Mouse (Mus musculus): ENCODE measurements around the gene Gm10337.

The Gm10337 gene

DNA sequence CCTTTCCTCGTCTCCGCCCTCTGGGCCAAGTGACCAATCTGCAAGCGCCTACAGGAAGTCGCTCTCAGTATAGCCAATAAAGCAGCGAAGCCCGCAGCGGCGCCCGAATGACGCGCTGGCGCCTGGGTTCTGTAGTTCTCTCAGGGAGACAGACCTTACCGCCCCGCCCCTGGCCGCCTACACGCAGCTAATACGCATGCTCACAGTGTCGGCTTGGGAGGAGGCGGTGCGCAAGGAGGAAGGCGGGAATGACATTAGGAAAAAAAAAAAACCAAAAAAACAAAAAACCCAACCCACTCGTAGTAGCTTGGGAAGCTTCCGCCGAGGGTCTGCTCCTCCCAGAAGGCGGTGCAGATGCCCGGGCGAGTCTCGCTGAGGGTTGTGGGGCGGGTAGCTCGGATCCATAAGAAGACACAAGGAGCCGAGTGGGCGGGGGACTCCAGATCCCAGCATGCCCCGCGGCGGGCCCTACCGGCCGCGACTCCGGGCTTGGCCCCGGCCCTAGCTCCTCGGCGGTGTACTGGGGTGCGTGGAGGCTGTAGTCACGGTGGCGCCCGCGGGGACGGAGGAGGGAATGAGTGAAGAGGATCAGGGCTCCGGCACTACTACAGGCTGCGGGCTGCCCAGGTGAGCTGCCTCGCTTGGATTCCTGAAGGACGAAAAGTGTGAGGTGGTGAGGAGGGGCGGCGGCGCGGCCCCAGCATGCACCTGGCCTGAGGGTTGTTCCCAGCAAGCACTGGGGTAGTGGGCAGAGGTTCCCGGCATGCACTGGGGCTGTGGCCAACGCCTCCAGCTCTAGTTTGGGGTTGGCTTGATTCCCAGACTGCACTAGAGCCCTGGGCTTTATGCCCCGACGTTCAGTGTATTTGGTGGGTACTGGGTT lies 14.7 kb downstream of the Gm10337 start, which contains the start of gene Tarbp2:
TSS of gene Tarbp2 (plus strand) at position 217 of the 883 bp plus-strand sequence.
- peak; percentile 99 to 100 for DNase-seq

DNA sequence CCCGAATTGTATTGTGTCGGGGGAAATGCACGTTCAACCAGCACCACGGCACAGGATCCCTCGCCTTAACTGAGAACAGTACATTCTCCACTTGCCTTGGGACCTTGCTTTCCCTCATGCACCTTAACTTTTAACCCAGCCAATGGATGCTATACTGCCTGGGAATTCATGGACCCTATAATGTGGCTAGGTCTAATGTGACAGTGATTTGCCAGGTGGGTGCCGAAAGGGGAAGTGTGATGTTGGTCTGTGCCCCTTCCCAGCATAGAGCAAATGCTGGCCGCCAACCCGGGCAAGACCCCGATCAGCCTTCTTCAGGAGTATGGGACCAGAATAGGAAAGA lies 15.3 kb downstream of the Gm10337 start:
- DNase-seq = no peak

DNA sequence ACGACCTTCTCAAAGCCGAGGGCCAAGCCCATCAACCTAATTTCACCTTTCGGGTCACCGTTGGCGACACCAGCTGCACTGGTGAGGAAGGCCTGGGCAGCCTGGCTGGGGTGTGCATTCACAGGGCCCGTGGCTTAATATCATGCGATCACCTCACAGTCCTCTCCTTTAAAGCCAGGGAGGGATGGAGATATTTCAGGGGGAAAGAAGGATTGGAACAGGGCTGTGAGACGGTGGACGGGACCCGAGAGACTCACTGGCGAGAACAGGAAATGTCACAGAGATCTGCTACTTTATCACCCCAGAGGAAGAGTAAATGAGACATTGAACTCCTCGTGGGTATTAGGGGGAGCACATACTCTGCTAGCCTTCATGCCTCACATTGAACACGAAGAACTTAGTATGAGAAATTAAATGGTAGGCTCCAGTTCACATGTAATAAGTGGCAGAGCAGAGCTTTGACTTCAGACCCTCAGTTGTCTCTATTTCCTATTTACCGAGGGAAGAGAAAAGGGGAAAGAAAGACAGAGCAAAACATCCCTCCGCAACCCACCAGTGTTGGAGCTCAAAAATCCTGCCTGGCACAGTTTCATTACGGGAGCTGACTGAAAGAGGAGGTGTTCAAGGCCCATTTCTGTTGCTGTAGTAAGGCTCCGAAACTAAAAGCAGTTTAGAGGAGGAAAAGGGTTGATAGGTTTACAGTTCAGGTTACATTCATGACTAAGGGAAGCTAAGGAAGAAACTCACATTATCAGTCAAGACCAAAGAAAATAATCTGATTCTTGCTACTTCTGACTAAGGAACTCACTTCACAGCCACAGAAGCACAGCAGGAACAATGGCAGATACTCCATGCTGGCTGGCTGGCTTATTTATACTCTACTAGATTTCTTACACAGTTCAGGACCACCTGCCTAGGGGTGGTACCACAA lies 16.0 kb downstream of the Gm10337 start:
- peak in 1 of 2 experiments; percentile 48 for DNase-seq

GRCm38 (mm10) chr15:102520416-102520815 lies 16.9 kb downstream of the Gm10337 start:
- peak; percentile 51 to 56 for DNase-seq

DNA sequence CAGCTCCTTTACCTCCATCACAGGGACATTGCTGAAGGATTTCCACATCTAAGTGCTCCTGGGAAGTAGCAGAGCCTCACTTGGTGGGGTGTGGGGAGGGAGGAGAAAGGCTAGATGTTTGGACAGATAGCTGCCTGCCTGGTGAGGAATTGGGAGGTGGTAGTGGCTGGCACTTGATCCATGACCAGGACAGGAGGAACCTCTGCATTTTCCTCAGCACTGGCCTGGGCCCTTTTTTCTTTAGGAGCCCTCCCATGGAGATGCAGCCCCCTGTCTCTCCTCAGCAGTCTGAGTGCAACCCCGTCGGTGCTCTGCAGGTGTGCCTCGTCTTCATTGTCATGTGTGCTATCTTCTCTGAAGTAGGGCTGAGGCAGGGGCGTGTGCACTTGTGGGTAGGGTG lies 18.0 kb downstream of the Gm10337 start:
- peak in 1 of 2 experiments; percentile 14 for DNase-seq

DNA sequence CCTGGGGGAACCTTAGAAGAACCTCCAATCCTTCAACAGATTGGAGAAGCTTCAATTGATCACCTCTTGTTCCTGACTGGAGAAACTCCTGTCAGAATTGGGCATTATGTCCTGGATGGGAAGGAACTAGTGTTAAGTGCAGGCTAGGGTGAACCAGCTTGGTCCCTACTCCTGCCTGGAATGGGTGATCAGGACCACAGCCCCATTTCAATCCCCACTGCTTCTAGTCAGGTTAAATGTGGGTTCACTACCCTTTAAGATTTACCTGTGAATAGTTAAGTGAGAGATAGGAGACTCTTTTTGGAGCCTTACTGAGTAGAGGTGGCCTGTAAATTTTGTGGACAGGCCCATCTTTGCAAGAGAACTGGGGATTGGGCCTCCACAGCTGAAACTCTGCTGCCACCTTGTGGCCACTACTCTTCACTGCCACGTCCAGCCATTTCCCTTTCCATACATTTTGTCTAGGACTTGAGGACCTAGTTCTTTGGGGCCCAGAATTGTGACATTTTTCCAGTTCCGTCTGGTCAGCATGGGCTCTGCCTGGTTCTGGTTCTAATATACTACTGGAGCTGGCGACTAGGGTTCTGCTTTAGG lies 21.5 kb downstream of the Gm10337 start, which contains the start of gene Npff:
TSS of gene Npff (minus strand) at position 51 of the 594 bp plus-strand sequence.
- DNase-seq = peak; percentile 84 to 92

GRCm38 (mm10) chr15:102526111-102527002 lies 22.8 kb downstream of the Gm10337 start:
- no peak for DNase-seq

- no peak for DNase-seq
Observed at GRCm38 (mm10) chr15:102527936-102528335, 24.4 kb downstream of the Gm10337 start.

DNA sequence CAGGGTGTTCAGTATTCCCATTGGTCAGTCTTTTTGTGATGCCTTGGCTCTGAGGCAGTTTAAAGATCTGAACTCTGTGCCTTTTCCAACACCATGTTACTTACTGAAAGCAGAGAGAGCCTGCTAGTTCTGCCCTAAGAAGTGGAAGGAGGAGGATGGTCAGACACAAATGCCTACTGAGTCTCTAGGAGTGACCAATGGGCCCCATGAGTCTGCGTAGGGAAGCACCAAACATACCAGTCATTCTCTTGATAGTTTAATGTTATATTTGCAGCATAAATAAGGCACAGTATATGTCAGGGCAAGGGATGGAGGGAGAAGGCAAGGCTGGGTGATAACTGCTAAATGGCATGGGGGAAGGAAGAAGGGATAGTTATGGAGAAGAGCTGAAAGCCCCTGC lies 24.9 kb downstream of the Gm10337 start:
- no peak for DNase-seq

DNA sequence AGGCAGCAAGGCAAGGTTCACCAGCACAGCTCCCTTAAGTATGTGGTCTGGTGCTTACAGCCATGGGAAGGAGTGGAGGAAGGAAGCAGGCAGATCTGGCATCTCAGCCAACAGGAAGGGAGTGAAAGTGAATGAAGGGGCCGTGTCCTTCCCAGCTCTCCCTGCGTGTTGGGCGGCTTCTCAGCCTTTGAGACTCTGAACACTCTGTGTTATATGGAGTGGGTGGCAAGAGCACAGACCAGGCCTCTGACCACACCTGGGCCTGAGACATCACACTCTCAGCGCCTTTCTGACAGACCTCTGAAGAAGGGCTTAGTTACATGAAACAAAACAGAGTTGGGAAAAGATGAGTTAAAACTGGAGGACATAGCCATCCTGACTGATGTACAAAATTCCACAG lies 27.0 kb downstream of the Gm10337 start:
- no peak for DNase-seq

DNA sequence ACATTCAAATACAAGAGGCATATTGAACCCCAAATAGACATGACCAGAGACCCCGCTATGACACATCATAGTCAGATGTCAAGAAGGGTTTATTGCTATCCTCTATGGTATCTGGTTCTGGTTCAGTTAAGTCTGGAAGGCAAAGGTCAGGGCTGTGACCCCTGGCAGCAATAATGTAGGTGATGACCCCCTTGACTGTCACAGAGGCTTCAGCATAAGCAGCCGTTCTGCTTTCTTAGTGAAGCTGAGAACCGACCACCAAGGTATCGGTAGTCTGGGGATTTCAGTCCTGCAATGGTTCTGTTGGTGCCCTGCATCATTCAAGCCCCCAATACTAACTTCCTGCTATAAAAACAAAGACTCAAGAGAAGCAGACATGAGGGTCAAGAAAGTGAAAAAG lies 28.1 kb downstream of the Gm10337 start:
- peak in 1 of 2 experiments; percentile 24 for DNase-seq

GRCm38 (mm10) chr15:102532106-102532900 lies 28.8 kb downstream of the Gm10337 start:
- peak; percentile 52 to 65 for DNase-seq

DNA sequence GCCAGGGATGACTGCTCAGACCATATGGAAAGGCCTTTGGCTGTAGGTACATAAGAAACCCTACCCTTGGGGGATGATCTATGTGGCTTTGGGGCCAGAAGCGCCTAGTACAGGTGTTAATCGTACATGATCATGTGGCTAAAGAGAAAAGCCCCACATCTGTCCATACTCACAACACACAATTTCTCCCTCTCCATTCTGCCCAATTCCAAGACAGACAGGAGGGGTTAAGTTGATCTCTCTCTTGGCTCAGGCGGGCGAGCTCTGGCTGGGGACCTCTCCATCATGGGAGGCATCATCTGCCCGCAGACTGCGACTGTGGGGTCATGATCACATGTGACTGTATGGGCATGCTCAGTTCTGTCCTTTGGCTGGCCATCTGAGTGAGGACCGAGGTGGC lies 30.4 kb downstream of the Gm10337 start:
- DNase-seq = peak in 1 of 2 experiments; percentile 17

- DNase-seq = peak; percentile 92 to 94
Observed at GRCm38 (mm10) chr15:102544801-102545200, 41.3 kb downstream of the Gm10337 start.

GRCm38 (mm10) chr15:102546246-102546645 lies 42.7 kb downstream of the Gm10337 start:
- no peak for DNase-seq

DNA sequence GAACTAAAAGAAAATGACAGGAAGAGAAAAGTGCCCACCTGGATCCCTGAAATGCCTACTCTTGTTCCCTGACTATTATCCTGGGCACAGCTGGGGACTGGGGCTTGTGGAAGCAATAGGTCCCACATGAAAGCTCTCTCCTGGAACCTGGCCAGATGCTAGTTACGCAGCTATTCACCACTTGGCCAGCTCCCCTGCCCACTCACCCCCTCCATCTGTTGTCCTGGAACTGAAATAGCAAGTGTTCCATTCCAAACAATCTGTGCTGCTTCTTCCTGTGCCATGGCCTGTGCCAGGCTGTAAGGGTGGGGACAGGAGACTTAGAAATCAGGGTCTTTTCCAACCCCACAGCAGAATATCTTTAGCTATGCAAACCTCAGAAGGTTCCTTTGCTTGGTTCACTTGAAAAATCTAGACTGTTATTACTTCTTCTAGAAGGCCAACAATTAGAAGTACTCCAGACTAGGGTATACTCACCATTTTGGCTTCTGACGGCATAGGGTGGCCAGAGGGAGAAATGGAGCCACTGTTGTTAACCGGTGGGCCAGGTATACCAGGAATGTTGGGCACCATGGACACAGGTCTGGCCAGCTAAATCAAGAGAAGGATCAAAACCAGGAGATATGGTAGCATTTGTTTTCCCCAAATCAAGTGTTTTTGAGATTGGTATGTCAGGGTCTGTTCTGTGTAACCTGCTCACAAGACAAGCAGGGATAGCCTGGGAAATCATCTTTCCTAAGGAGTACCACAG lies 43.3 kb downstream of the Gm10337 start:
- peak; percentile 98 for DNase-seq

GRCm38 (mm10) chr15:102547478-102547877 lies 44.0 kb downstream of the Gm10337 start:
- peak; percentile 90 to 92 for DNase-seq

GRCm38 (mm10) chr15:102552599-102552998 lies 49.1 kb downstream of the Gm10337 start:
- DNase-seq = no peak
